Mouse (Mus musculus) kidney, embryonic 16.5 days (tissue): ENCODE data around the gene Pign. TPM values are rescaled to one million over a fixed set of nuclear protein-coding genes. Genes with fewer than 3 reads are reported as not detected.

ENCODE experiments used
- ATAC-seq: fragments of 200-750 bp; cut with Nextera tagmentation; 2 replicates; pipeline ENCODE4 v1.8.0; 2017; ENCODE audit warnings: moderate TSS enrichment; ENCODE audit not compliant: low FRiP score, low TSS enrichment
- H3K27ac ChIP-seq: fragments of 300-500 bp; sonication (generic); 2 replicates; pipeline ENCODE4 v1.5.1; 2014; ENCODE audit warnings: low read length
- H3K27me3 ChIP-seq: fragments of 300-500 bp; sonication (generic); 2 replicates; pipeline ENCODE4 v1.6.1; 2014; ENCODE audit warnings: low read length, control low read depth, mixed read lengths; ENCODE audit not compliant: insufficient read depth
- H3K36me3 ChIP-seq: fragments of 300-500 bp; sonication (generic); 2 replicates; pipeline ENCODE4 v1.6.1; 2014; ENCODE audit warnings: low read length, control low read depth, mixed read lengths; ENCODE audit not compliant: insufficient read depth
- H3K4me1 ChIP-seq: fragments of 300-500 bp; sonication (generic); 2 replicates; pipeline ENCODE4 v1.6.1; 2014; ENCODE audit warnings: low read length, control low read depth, mixed read lengths; ENCODE audit not compliant: insufficient read depth
- H3K4me2 ChIP-seq: fragments of 300-500 bp; sonication (generic); replicated peaks from 2 replicates; pipeline ENCODE4 v1.6.1; 2014; ENCODE audit warnings: low read depth, low read length
- H3K4me3 ChIP-seq: fragments of 300-500 bp; sonication (generic); 2 replicates; pipeline ENCODE4 v1.5.1; 2014; ENCODE audit warnings: mild to moderate bottlenecking, low read length
- H3K9ac ChIP-seq: fragments of 300-500 bp; sonication (generic); replicated peaks from 2 replicates; pipeline ENCODE4 v1.6.1; 2014; ENCODE audit warnings: low read length
- H3K9me3 ChIP-seq: fragments of 300-500 bp; sonication (generic); 2 replicates; pipeline ENCODE4 v1.6.1; 2016; ENCODE audit warnings: low read length, control low read depth
- WGBS: fragments of 180-500 bp; shearing (Covaris S2); extraction: QIAGEN DNeasy Blood & Tissue Kit; methylation state at CpG from one replicate; pipeline ENCODE4 v1.1.7; 2014; 5-methylcytosine and 5-hydroxymethylcytosine counted together
- polyA plus RNA-seq: library from polyadenylated mRNA; unstranded; fragments of >200 nt; fragmentation: Nextera tagmentation; extraction: Ambion mirVana; gene quantifications from 2 replicates; pipeline ENCODE4 v1.2.1, GENCODE M21; 2015

Gene Pign
- polyA plus RNA-seq, 1 experiment from 2014 or later, result 14.1 TPM

DNA sequence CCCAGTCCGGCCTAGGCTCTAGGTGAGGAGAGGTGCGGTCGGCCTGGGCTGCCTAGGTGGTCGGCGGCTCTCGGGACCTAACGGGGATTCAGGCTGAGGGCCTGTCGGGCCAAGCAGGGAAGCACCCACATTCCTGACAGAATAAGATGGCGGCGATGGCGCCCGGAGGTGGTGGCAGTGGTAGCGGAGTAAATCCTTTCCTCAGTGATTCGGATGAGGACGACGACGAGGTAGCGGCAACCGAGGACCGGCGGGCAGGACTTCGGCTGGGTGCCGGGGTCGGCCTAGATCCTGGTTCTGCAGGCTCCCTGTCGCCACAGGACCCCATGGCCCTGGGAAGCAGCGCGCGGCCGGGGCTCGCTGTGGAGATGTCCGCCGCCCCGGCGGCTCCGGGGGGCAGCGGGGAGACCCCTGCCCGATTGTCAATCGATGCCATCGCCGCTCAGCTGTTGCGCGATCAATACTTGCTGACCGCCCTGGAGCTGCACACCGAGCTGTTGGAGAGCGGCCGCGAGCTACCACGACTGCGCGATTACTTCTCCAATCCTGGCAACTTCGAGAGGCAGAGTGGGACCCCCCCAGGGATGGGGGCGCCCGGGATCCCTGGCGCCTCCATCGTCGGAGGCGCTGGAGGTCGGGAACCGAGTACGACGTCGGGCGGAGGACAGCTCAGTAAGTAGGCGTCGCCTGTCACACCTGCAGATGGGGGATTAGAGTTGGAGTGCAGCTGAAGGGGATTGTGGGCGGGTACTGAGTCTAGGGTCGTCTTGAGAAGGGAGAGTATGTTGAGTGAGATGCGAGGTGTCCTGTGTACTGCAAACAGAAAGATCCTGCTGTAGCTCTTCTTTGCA, 710 bp upstream of the Pign start:
- H3K36me3 ChIP-seq, result no peaks in the 10 kb centered on the region
- peak overlapping the region; percentile 82 for H3K4me2 ChIP-seq
- H3K27me3 ChIP-seq, result no peaks in the 10 kb centered on the region
- H3K4me1 ChIP-seq, result peaks cover 17% of the 10 kb centered on the region
- 0 out of 2 replicates have a peak overlapping the region, but pooled peaks have one; percentile 11 for H3K27ac ChIP-seq
- peak overlapping the region; percentile 91 for H3K4me3 ChIP-seq
- ATAC-seq, result peak; percentile 37
- H3K9me3 ChIP-seq, result no peaks in the 10 kb centered on the region
- WGBS, result under 1% methylated on average over 68 of the region's 68 CpGs
- peak overlapping the region; percentile 82 for H3K9ac ChIP-seq

GRCm38 (mm10) chr1:105662820-105663170, 682 bp downstream of the Pign start:
- no peaks in the 10 kb centered on the region for H3K27me3 ChIP-seq
- H3K4me1 ChIP-seq, result peaks cover 17% of the 10 kb centered on the region
- H3K27ac ChIP-seq, result peak overlapping the region; percentile 85
- H3K4me2 ChIP-seq, result peak overlapping the region; percentile 77
- H3K9ac ChIP-seq, result peak overlapping the region; percentile 81
- H3K4me3 ChIP-seq, result peak overlapping the region; percentile 91
- H3K9me3 ChIP-seq, result no peaks in the 10 kb centered on the region
- H3K36me3 ChIP-seq, result no peaks in the 10 kb centered on the region
- WGBS, result 7% methylated on average over 6 of the region's 6 CpGs
- ATAC-seq, result peak; percentile 0; the same call in 1 of the 2 replicates

DNA sequence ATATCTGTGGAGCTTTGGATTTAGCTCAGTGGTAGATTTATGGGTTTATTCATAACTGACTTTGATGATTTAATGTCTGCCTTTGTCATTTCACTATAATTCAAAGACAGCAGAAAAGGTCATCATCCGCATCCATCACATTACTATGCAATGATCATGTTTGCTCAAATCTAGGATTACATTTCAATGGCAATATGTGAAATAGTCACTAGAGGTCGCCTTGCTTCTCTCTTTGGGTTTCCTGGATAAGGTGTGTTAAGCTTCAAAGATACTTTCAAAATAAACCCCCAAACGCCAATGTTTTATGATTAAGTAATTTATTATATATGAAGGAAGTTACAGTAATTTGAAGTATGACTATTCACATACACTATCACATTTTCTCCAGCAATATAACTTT, 3.5 kb downstream of the Pign start:
- Histone ChIP-seq H3K4me3 (no peak overlapping the region), H3K4me2 (no peak overlapping the region), H3K4me1 (peaks cover 8% of the 10 kb centered on the region), H3K27ac (no peak overlapping the region), H3K27me3 (no peaks in the 10 kb centered on the region), H3K9me3 (no peaks in the 10 kb centered on the region), H3K9ac (no peak overlapping the region), H3K36me3 (peaks cover 5% of the 10 kb centered on the region; the same call in 1 of the 2 replicates)
- WGBS, result 17% methylated on average over 3 of the region's 3 CpGs
- ATAC-seq, result no peak

DNA sequence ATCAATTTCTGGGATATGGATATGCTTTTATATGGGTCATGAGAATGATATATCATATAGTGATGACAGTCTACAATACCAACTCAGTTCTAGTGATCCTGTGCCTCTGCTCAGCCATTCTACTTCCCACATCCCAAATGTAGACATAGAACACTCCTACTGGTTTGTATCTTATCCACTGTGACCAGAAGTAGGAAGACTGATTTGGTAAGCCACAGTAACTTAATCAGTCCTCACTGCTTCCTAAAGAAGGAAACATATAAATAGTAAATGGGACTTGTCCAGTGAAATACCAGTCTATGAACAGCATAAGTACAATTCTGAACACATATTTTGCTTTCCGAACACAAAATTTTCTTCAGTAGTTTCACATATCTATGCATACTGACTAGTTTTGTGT, 9.5 kb downstream of the Pign start:
- no peaks in the 10 kb centered on the region for H3K4me1 ChIP-seq
- WGBS, result 98% methylated on average over 1 of the region's 1 CpGs

GRCm38 (mm10) chr1:105650650-105651049, 12.8 kb downstream of the Pign start:
- Histone ChIP-seq H3K9ac (no peak overlapping the region), H3K4me2 (no peak overlapping the region), H3K27me3 (no peaks in the 10 kb centered on the region), H3K27ac (no peak overlapping the region), H3K9me3 (no peaks in the 10 kb centered on the region), H3K4me3 (no peak overlapping the region), H3K36me3 (peaks cover 15% of the 10 kb centered on the region), H3K4me1 (no peaks in the 10 kb centered on the region)
- 91% methylated on average over 1 of the region's 1 CpGs for WGBS
- no peak for ATAC-seq

More for the DNA sequence above, 9.5 kb downstream of the Pign start:
- Histone ChIP-seq H3K4me2 (no peak overlapping the region), H3K36me3 (peaks cover 11% of the 10 kb centered on the region; the same call in 1 of the 2 replicates), H3K9ac (no peak overlapping the region), H3K27me3 (no peaks in the 10 kb centered on the region), H3K4me3 (no peak overlapping the region), H3K27ac (no peak overlapping the region), H3K9me3 (no peaks in the 10 kb centered on the region)
- ATAC-seq, result no peak

- Histone ChIP-seq H3K36me3 (peaks cover 16% of the 10 kb centered on the region), H3K4me3 (no peak overlapping the region), H3K9me3 (no peaks in the 10 kb centered on the region), H3K27ac (no peak overlapping the region), H3K4me1 (no peaks in the 10 kb centered on the region), H3K9ac (no peak overlapping the region), H3K27me3 (no peaks in the 10 kb centered on the region), H3K4me2 (no peak overlapping the region)
- 94% methylated on average over 3 of the region's 3 CpGs for WGBS
- ATAC-seq, result no peak
Measured at GRCm38 (mm10) chr1:105644093-105644492, 19.4 kb downstream of the Pign start.

DNA sequence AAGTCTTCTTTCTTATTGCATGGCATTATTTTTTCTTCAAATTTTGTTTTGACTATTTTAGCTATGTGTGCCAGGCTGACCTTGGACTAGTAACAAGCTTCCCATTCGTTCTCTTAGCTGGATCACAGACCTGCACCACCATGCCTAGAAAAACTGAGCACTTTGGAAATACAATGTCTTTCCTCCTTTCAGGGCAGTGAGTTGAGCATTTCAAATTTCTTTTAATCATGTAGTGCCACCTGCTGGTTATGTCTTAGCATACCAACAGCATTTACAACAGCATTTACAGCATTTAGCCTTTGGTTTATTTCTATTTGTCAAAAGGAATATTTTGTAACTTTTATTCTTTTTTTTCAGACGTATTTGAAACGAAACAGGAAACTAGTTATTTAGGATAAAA, 33.0 kb downstream of the Pign start:
- no peak for ATAC-seq
- H3K27me3 ChIP-seq, result no peaks in the 10 kb centered on the region
- no peak overlapping the region for H3K4me3 ChIP-seq
- no peak overlapping the region for H3K4me2 ChIP-seq
- no peaks in the 10 kb centered on the region for H3K36me3 ChIP-seq
- no peaks in the 10 kb centered on the region for H3K4me1 ChIP-seq
- H3K9me3 ChIP-seq, result no peaks in the 10 kb centered on the region
- no peak overlapping the region for H3K9ac ChIP-seq
- no peak overlapping the region for H3K27ac ChIP-seq
- 36% methylated on average over 3 of the region's 3 CpGs for WGBS

GRCm38 (mm10) chr1:105589673-105590072, 73.8 kb downstream of the Pign start:
- Histone ChIP-seq H3K36me3 (peaks cover 8% of the 10 kb centered on the region), H3K4me3 (no peak overlapping the region), H3K9ac (no peak overlapping the region), H3K9me3 (no peaks in the 10 kb centered on the region), H3K4me1 (no peaks in the 10 kb centered on the region), H3K27ac (no peak overlapping the region), H3K4me2 (no peak overlapping the region), H3K27me3 (no peaks in the 10 kb centered on the region)
- no peak for ATAC-seq
- 37% methylated on average over 2 of the region's 2 CpGs for WGBS

GRCm38 (mm10) chr1:105588697-105589096, 74.8 kb downstream of the Pign start:
- no peak overlapping the region for H3K4me2 ChIP-seq
- H3K9me3 ChIP-seq, result no peaks in the 10 kb centered on the region
- no peaks in the 10 kb centered on the region for H3K27me3 ChIP-seq
- H3K36me3 ChIP-seq, result peaks cover 8% of the 10 kb centered on the region
- H3K4me3 ChIP-seq, result no peak overlapping the region
- 78% methylated on average over 5 of the region's 5 CpGs for WGBS
- H3K4me1 ChIP-seq, result no peaks in the 10 kb centered on the region
- ATAC-seq, result no peak
- H3K9ac ChIP-seq, result no peak overlapping the region
- H3K27ac ChIP-seq, result no peak overlapping the region

- Histone ChIP-seq H3K27ac (no peak overlapping the region), H3K9ac (no peak overlapping the region), H3K9me3 (no peaks in the 10 kb centered on the region), H3K36me3 (peaks cover 14% of the 10 kb centered on the region), H3K4me1 (no peaks in the 10 kb centered on the region), H3K4me3 (no peak overlapping the region), H3K4me2 (no peak overlapping the region), H3K27me3 (no peaks in the 10 kb centered on the region)
- no peak for ATAC-seq
- 97% methylated on average over 1 of the region's 1 CpGs for WGBS
Measured at GRCm38 (mm10) chr1:105582800-105583199, 80.7 kb downstream of the Pign start.
